Mouse (Mus musculus) megakaryocyte, embryonic 14.5 days (primary cell): Measurements from ENCODE around the gene Cnih2. TPM values are rescaled to one million over a fixed set of nuclear protein-coding genes. Genes with fewer than 3 reads are reported as not detected.
A peak's percentile ranks its signal among the peaks of the same experiment; 100 is the strongest.

Source experiments
- H3K27me3 ChIP-seq: replicated peaks from 2 replicates; pipeline ENCODE3; 2012; ENCODE audit warnings: inconsistent platforms
- H3K36me3 ChIP-seq: replicated peaks from 2 replicates; pipeline ENCODE3; 2012; ENCODE audit warnings: low read length, inconsistent platforms, mixed read lengths
- H3K4me1 ChIP-seq: 2 replicates; pipeline ENCODE4 v1.6.1; 2012; ENCODE audit warnings: inconsistent platforms
- H3K4me3 ChIP-seq: replicated peaks from 2 replicates; pipeline ENCODE3; 2012; ENCODE audit warnings: moderate library complexity, mild to moderate bottlenecking, inconsistent platforms
- H3K9me3 ChIP-seq: 2 replicates; pipeline ENCODE4 v1.6.1; 2012; ENCODE audit warnings: inconsistent platforms
- FLI1 ChIP-seq: IDR thresholded peaks from 2 replicates; pipeline ENCODE4 v1.6.1; 2012; ENCODE audit warnings: low read length, inconsistent platforms, mixed read lengths
- GATA1 ChIP-seq: IDR thresholded peaks from 3 replicates; pipeline ENCODE4 v1.6.1; 2012; ENCODE audit warnings: mixed read lengths, low read length, inconsistent platforms, borderline replicate concordance
- polyA plus RNA-seq: library from polyadenylated mRNA; stranded (reverse); fragments of >175 nt; gene quantifications from 2 replicates; pipeline ENCODE4 v1.2.3, GENCODE M21; 2012; ENCODE audit warnings: low replicate concordance; ENCODE audit not compliant: insufficient read depth

Gene Cnih2
- polyA plus RNA-seq, 1 experiment, result 4.9 TPM

DNA sequence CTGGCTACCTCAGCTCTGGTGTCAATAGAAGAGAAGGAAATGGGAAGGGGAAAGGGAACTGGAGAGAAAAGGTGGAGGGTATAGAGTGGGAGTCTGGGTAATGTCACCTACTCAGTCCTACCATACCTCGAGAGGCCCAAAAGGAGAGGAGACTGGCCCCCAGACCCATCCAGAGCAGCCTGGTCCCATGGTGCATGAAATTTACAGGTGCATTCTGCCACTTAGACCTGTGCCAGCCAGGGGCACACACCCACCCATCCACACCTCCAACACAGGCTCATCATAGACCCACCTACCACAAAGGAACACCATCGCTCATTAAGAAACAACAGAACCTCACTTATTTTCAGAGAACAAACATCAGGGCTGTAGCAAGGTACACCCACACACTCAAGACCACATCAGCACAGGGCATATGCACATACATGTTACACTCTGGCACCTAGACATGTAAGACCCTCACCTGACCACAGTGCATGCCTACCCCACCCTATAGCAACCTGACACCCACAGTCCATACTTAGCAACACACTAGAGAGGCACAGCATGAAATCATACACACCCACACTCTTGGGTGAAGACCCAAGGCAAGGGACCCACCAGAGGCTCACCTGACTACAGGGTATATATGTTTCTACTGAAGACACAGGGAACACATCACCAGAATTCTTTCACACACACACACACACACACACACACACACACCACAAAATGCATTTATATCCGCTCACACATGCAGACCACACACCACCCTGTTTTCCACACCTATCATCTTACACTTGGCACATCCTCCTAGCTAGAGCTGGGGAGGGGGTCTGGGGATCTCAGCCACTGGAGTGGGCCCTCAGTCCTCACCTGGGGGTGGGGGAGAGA lies 14.1 kb downstream of the Cnih2 start:
- H3K4me3 ChIP-seq, result no peak overlapping the region
- TF ChIP-seq FLI1 (no peak), GATA1 (no peak)
- H3K36me3 ChIP-seq, result no peaks in the 10 kb centered on the region
- H3K4me1 ChIP-seq, result peaks cover 38% of the 10 kb centered on the region
- H3K9me3 ChIP-seq, result no peaks in the 10 kb centered on the region
- H3K27me3 ChIP-seq, result peaks cover 66% of the 10 kb centered on the region

- Histone ChIP-seq H3K4me3 (peak overlapping the region; percentile 59), H3K9me3 (no peaks in the 10 kb centered on the region), H3K4me1 (peaks cover 27% of the 10 kb centered on the region), H3K27me3 (peaks cover 71% of the 10 kb centered on the region), H3K36me3 (no peaks in the 10 kb centered on the region)
- TF ChIP-seq FLI1 (no peak), GATA1 (no peak)
These were observed 15.7 kb downstream of the Cnih2 start for GRCm38 (mm10) chr19:5082596-5082995.

DNA sequence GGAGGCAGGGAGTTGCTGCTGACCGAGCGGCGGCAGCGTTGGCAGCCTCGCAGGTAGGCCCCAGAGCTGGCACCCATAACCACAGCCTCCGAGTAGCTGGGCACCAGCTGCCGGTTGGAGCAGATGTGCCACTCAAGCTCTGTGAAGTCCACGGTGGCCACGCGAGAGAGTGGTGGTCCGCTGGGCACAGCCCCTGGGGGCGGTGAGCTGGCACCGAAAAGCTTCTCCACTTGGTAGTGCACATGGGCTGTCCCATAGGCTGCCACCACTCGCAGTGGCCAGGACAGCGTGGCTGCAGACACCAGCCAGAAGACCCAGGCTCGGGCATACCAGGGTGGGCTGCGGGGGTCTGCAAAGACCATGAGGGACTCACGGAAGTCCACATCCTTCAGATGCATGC lies 16.3 kb downstream of the Cnih2 start:
- TF ChIP-seq FLI1 (no peak), GATA1 (no peak)
- H3K4me3 ChIP-seq, result no peak overlapping the region
- H3K27me3 ChIP-seq, result peaks cover 71% of the 10 kb centered on the region
- H3K36me3 ChIP-seq, result no peaks in the 10 kb centered on the region
- no peaks in the 10 kb centered on the region for H3K9me3 ChIP-seq
- H3K4me1 ChIP-seq, result peaks cover 21% of the 10 kb centered on the region

DNA sequence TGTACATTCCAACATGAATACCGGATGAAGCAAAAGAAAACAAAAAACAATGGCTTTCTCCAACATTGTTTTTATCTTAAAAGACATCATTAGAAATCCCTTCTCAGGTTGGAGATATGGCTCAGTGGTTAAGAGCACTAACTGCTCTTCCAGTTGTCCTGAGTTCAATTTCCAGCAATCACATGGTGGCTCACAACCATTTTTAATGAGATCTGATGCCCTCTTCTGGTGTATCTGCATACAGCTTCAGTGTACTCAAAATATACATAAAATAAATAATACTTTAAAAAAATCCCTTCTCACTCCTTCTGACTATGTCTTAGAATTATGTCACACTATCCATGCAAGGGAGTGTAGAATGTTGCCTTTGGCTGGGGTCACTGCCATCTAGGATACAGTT lies 19.0 kb downstream of the Cnih2 start:
- H3K4me1 ChIP-seq, result peaks cover 10% of the 10 kb centered on the region; the same call in 1 of the 2 replicates
- no peak overlapping the region for H3K4me3 ChIP-seq
- H3K9me3 ChIP-seq, result peaks cover 5% of the 10 kb centered on the region
- H3K27me3 ChIP-seq, result peaks cover 65% of the 10 kb centered on the region
- no peaks in the 10 kb centered on the region for H3K36me3 ChIP-seq
- TF ChIP-seq FLI1, result no peak
- TF ChIP-seq GATA1, result no peak

GRCm38 (mm10) chr19:5073518-5073917 lies 24.8 kb downstream of the Cnih2 start:
- Histone ChIP-seq H3K4me1 (peaks cover 34% of the 10 kb centered on the region), H3K36me3 (no peaks in the 10 kb centered on the region), H3K27me3 (peaks cover 60% of the 10 kb centered on the region), H3K4me3 (no peak overlapping the region), H3K9me3 (peaks cover 5% of the 10 kb centered on the region)
- no peak for TF ChIP-seq GATA1

DNA sequence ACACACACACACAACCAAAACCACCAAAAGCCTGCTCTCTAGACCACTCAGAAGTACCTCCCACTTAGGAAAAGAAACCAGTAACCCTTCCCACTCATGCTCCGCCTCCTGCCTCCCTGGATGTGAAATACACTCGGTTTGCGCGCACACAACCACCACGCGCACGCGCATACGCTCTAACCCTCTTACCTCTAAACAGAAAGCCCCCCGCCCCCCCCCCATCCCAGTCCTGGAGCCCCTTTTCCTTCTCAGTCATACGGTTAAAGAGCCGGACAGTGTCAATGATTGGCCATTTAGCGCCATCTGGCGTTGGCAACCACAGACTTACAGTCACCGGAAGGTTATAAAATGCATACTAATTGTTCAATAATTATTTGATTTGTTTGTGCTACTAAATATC lies 25.3 kb downstream of the Cnih2 start:
- no peak for TF ChIP-seq FLI1
- TF ChIP-seq GATA1, result no peak
- peak overlapping the region; percentile 92 for H3K4me3 ChIP-seq
- peaks cover 5% of the 10 kb centered on the region for H3K9me3 ChIP-seq
- H3K27me3 ChIP-seq, result peaks cover 61% of the 10 kb centered on the region
- no peaks in the 10 kb centered on the region for H3K36me3 ChIP-seq
- peaks cover 39% of the 10 kb centered on the region for H3K4me1 ChIP-seq

GRCm38 (mm10) chr19:5072389-5073019 lies 25.8 kb downstream of the Cnih2 start:
- H3K4me1 ChIP-seq, result peaks cover 44% of the 10 kb centered on the region
- H3K4me3 ChIP-seq, result peak overlapping the region; percentile 92
- H3K27me3 ChIP-seq, result peaks cover 65% of the 10 kb centered on the region
- TF ChIP-seq GATA1, result no peak
- TF ChIP-seq FLI1, result no peak
- H3K9me3 ChIP-seq, result peaks cover 5% of the 10 kb centered on the region
- no peaks in the 10 kb centered on the region for H3K36me3 ChIP-seq

DNA sequence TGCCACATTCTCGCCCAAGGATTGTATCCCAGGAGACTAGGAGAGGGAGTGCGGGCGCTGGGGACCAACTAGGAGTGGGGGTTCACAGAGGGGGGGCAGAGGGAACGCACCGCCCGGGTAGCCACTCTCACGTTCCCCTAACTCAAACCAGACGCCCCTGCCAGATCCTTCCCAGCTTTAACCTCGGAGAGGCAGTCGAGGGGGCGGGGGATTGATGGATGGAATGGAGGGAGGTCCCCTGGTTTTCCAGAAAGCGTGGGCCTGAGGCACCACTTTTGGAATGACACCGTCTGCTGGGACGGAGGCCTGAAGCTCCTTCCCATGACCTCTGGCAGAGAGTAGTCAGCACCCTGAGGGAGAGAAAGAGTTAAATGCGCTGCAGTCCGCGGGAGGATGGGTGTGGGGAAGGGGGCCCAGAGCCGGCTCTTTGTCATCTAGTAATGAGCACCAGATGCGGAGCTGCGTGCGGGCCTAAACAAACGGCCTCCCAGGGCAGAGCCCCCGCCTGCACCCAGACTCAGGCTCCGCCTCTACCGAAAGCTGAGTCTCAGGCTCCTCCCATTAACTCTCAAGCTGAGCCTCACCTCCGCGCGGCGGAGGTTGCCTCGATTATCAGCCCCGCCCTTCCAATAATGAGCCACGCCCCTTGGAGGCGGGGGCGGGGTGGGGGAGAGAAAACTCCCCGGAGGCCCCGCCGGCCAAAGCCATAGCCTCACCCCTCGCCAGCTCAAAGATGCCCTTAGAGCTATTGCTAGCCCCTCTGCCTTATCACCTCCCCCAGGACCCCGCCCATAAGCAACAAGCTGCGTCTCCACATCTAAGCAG lies 26.6 kb downstream of the Cnih2 start:
- Histone ChIP-seq H3K36me3 (no peaks in the 10 kb centered on the region), H3K4me3 (peak overlapping the region; percentile 92), H3K4me1 (peaks cover 52% of the 10 kb centered on the region), H3K27me3 (peaks cover 73% of the 10 kb centered on the region), H3K9me3 (peaks cover 5% of the 10 kb centered on the region)
- TF ChIP-seq FLI1, result no peak
- no peak for TF ChIP-seq GATA1

DNA sequence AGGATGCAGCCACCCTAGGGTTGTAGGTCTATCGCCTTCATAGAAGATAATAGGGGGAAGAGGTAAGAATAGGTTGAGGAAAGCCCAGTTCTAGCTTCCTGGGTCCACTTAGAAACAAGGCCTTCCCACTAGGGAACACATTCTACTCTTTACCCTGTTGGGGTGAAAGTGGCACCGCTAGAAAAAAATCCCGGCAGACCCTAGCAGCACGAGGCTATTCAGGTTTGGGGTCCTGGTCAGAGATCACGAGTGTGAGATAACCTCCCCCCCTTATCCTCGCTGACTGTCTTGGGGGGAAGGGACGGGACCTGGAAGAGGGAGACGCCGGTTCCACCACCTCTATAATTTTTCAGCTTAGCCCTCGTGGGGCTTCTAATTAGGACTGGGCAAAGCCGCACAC lies 27.2 kb downstream of the Cnih2 start:
- TF ChIP-seq FLI1, result no peak
- no peak for TF ChIP-seq GATA1
- Histone ChIP-seq H3K27me3 (peaks cover 67% of the 10 kb centered on the region), H3K9me3 (no peaks in the 10 kb centered on the region), H3K4me3 (no peak overlapping the region), H3K36me3 (no peaks in the 10 kb centered on the region), H3K4me1 (peaks cover 53% of the 10 kb centered on the region)

DNA sequence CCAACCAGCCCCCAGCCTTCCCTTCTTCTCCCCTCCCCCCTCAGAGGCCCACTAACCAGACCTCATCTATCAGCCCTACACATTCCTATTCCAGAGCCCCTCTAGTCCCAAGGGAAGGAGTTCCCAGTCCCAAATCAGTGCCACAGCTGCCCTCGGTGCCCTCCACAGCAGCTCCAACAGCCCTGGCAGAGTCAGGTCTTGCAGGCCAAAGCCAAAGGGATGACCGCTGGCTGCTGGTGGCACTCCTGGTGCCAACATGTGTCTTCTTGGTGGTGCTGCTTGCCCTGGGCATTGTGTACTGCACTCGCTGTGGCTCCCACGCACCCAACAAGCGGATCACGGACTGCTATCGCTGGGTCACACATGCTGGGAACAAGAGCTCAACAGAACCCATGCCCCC lies 28.3 kb downstream of the Cnih2 start:
- Histone ChIP-seq H3K27me3 (peaks cover 71% of the 10 kb centered on the region), H3K9me3 (no peaks in the 10 kb centered on the region), H3K4me3 (no peak overlapping the region), H3K4me1 (peaks cover 60% of the 10 kb centered on the region), H3K36me3 (no peaks in the 10 kb centered on the region)
- no peak for TF ChIP-seq GATA1
